Comparison of ENCODE assay signal across 13 mouse cellular contexts in genomic region chr2:93286321-93286720, GRCm38 (mm10). TPM values are rescaled to one million over a fixed set of nuclear protein-coding genes. Genes with fewer than 3 reads are reported as not detected.
DNase-seq lines count a peak whose midpoint lies in the region; ATAC-seq and TF ChIP-seq lines count a peak whose summit lies in the region.
"Had no signal": no experiment of that assay in that cellular context is flagged by ENCODE, and none has a peak within 500 bp of the region (broad histone marks: within the 10 kb centered on the region; RNA-seq: fewer than 3 reads in every experiment).

No protein-coding gene starts in this region.

- no peak for TF ChIP-seq EP300 in lung, postnatal 0 days (IDR thresholded peaks at IDR 0.05)

- H3K9ac ChIP-seq in kidney, embryonic 14.5 days (ENCODE audit: low read depth, low read length) = no peak overlapping the region
- H3K9ac ChIP-seq in forebrain, embryonic 14.5 days (ENCODE audit: low read length) = 0 out of 2 replicates have a peak overlapping the region, but pooled peaks have one; percentile 25
- peak overlapping the region; percentile 10; the same call in 1 of the 2 replicates for H3K9ac ChIP-seq in intestine, embryonic 16.5 days (ENCODE audit: low read depth, low read length)
- H3K9ac ChIP-seq in neural tube, embryonic 14.5 days (replicated peaks; ENCODE audit: low read depth, low read length) = peak overlapping the region; percentile 34; the same call in 1 of the 2 replicates
- H3K9ac ChIP-seq in lung, postnatal 0 days (replicated peaks; ENCODE audit: low read depth) = no peak overlapping the region
- H3K9ac ChIP-seq: liver, embryonic 15.5 days had no signal

- peak overlapping the region; percentile 53; the same call in 1 of the 2 replicates for H3K27ac ChIP-seq in kidney, embryonic 14.5 days (ENCODE audit: low read depth, low read length)
- H3K27ac ChIP-seq in forebrain, embryonic 14.5 days (ENCODE audit: low read depth, low read length) = peak overlapping the region; percentile 89
- H3K27ac ChIP-seq in intestine, embryonic 16.5 days (ENCODE audit: low read length) = no peak overlapping the region
- H3K27ac ChIP-seq in neural tube, embryonic 14.5 days (ENCODE audit: low read depth, low read length) = peak overlapping the region; percentile 88
- H3K27ac ChIP-seq in lung, postnatal 0 days (ENCODE audit: low read length) = no peak overlapping the region
- H3K27ac ChIP-seq: gastrocnemius, adult 2 months; liver, embryonic 15.5 days had no signal

- H3K9me3 ChIP-seq in kidney, embryonic 14.5 days (ENCODE audit: control insufficient read depth, low read length) = no peaks in the 10 kb centered on the region
- H3K9me3 ChIP-seq in forebrain, embryonic 14.5 days (replicated peaks; ENCODE audit: control insufficient read depth, low read length) = no peaks in the 10 kb centered on the region
- no peaks in the 10 kb centered on the region for H3K9me3 ChIP-seq in intestine, embryonic 16.5 days (ENCODE audit: control insufficient read depth, low read length)
- no peaks in the 10 kb centered on the region for H3K9me3 ChIP-seq in neural tube, embryonic 14.5 days (ENCODE audit: control insufficient read depth, low read length)
- H3K9me3 ChIP-seq in lung, postnatal 0 days (ENCODE audit: low read length) = no peaks in the 10 kb centered on the region
- H3K9me3 ChIP-seq: liver, embryonic 15.5 days had no signal

- 61% methylated on average over 2 of the region's 2 CpGs for WGBS in kidney, embryonic 14.5 days
- 31% methylated on average over 2 of the region's 2 CpGs for WGBS in forebrain, embryonic 14.5 days
- WGBS in intestine, embryonic 16.5 days = 50% methylated on average over 2 of the region's 2 CpGs
- 50% methylated on average over 1 of the region's 2 CpGs for WGBS in neural tube, embryonic 14.5 days
- 70% methylated on average over 1 of the region's 2 CpGs for WGBS in lung, postnatal 0 days

- no peak for TF ChIP-seq CTCF in lung, postnatal 0 days (IDR thresholded peaks at IDR 0.05)

- H3K27me3 ChIP-seq in kidney, embryonic 14.5 days (ENCODE audit: control insufficient read depth, insufficient read depth, low read length) = no peaks in the 10 kb centered on the region
- H3K27me3 ChIP-seq in forebrain, embryonic 14.5 days (replicated peaks; ENCODE audit: control insufficient read depth, insufficient read depth, low read length) = no peaks in the 10 kb centered on the region
- H3K27me3 ChIP-seq in intestine, embryonic 16.5 days (replicated peaks; ENCODE audit: control insufficient read depth, insufficient read depth, low read length) = no peaks in the 10 kb centered on the region
- no peaks in the 10 kb centered on the region for H3K27me3 ChIP-seq in neural tube, embryonic 14.5 days (ENCODE audit: control insufficient read depth, insufficient read depth, low read length)
- H3K27me3 ChIP-seq in lung, postnatal 0 days (replicated peaks; ENCODE audit: insufficient read depth, low read length) = no peaks in the 10 kb centered on the region
- H3K27me3 ChIP-seq: liver, embryonic 15.5 days had no signal

- no peak overlapping the region for H3K4me2 ChIP-seq in kidney, embryonic 14.5 days (replicated peaks; ENCODE audit: low read depth, low read length)
- no peak overlapping the region for H3K4me2 ChIP-seq in forebrain, embryonic 14.5 days (ENCODE audit: low read length)
- H3K4me2 ChIP-seq in intestine, embryonic 16.5 days (ENCODE audit: low read depth, low read length) = no peak overlapping the region
- H3K4me2 ChIP-seq in neural tube, embryonic 14.5 days (ENCODE audit: low read depth, low read length) = no peak overlapping the region
- no peak overlapping the region for H3K4me2 ChIP-seq in lung, postnatal 0 days (replicated peaks; ENCODE audit: low read depth, low read length)
- H3K4me2 ChIP-seq: liver, embryonic 15.5 days had no signal

- no peak overlapping the region for H3K4me3 ChIP-seq in kidney, embryonic 14.5 days (ENCODE audit: low read length)
- H3K4me3 ChIP-seq in forebrain, embryonic 14.5 days (ENCODE audit: low read depth, low read length) = no peak overlapping the region
- no peak overlapping the region for H3K4me3 ChIP-seq in intestine, embryonic 16.5 days (ENCODE audit: low read length)
- no peak overlapping the region for H3K4me3 ChIP-seq in neural tube, embryonic 14.5 days (ENCODE audit: low read depth, low read length)
- H3K4me3 ChIP-seq in lung, postnatal 0 days (ENCODE audit: low read depth, low read length) = no peak overlapping the region
- H3K4me3 ChIP-seq: gastrocnemius, adult 2 months; liver, embryonic 15.5 days had no signal

- H3K36me3 ChIP-seq in kidney, embryonic 14.5 days (ENCODE audit: control insufficient read depth, insufficient read depth, low read length) = no peaks in the 10 kb centered on the region
- H3K36me3 ChIP-seq in forebrain, embryonic 14.5 days (ENCODE audit: control insufficient read depth, insufficient read depth, low read length) = no peaks in the 10 kb centered on the region
- H3K36me3 ChIP-seq in intestine, embryonic 16.5 days (ENCODE audit: control insufficient read depth, insufficient read depth, low read length) = no peaks in the 10 kb centered on the region
- H3K36me3 ChIP-seq in neural tube, embryonic 14.5 days (ENCODE audit: control insufficient read depth, insufficient read depth, low read length) = no peaks in the 10 kb centered on the region
- H3K36me3 ChIP-seq in lung, postnatal 0 days (ENCODE audit: insufficient read depth, low read length) = no peaks in the 10 kb centered on the region
- H3K36me3 ChIP-seq: liver, embryonic 15.5 days had no signal

- H3K4me1 ChIP-seq in kidney, embryonic 14.5 days (ENCODE audit: control insufficient read depth, insufficient read depth, low read length) = peaks cover 72% of the 10 kb centered on the region
- peaks cover 57% of the 10 kb centered on the region for H3K4me1 ChIP-seq in forebrain, embryonic 14.5 days (ENCODE audit: control insufficient read depth, insufficient read depth, low read length)
- peaks cover 63% of the 10 kb centered on the region for H3K4me1 ChIP-seq in intestine, embryonic 16.5 days (ENCODE audit: control insufficient read depth, insufficient read depth, low read length)
- H3K4me1 ChIP-seq in neural tube, embryonic 14.5 days (ENCODE audit: control insufficient read depth, insufficient read depth, low read length) = peaks cover 59% of the 10 kb centered on the region
- H3K4me1 ChIP-seq in lung, postnatal 0 days (ENCODE audit: insufficient read depth, low read depth, low read length) = no peaks in the 10 kb centered on the region
- H3K4me1 ChIP-seq: liver, embryonic 15.5 days had no signal

- DNase-seq in kidney, adult 8-10 months = no peak
- peak; percentile 47 for DNase-seq in forebrain, embryonic 14.5 days (ENCODE audit: low spot score)
- no peak for DNase-seq in thymus, postnatal 10 days (ENCODE audit: low spot score in 2 of 2)
- no peak for DNase-seq in cerebellum, postnatal 25 days
- no peak for DNase-seq in lung, postnatal 0 days (ENCODE audit: low spot score)
- DNase-seq: adrenal gland, adult 8-10 months; gastrocnemius, adult 2 months; kidney, postnatal 4 days; thymus, adult 2 months had no signal

- ATAC-seq in kidney, embryonic 14.5 days (ENCODE audit: low FRiP score, low TSS enrichment) = no peak
- peak; percentile 7; the same call in 1 of the 2 replicates for ATAC-seq in forebrain, embryonic 14.5 days
- no peak for ATAC-seq in intestine, embryonic 16.5 days
- peak; percentile 9; the same call in 1 of the 2 replicates for ATAC-seq in neural tube, embryonic 14.5 days (ENCODE audit: low read depth)
- ATAC-seq in lung, postnatal 0 days = no peak

RNA-seq across cellular contexts. Expression of gene Tspan18, which starts 48.0 kb away (rescaled TPM):
- polyA plus RNA-seq in kidney, embryonic 14.5 days (2014; fragmentation: Nextera tagmentation; extraction: Ambion mirVana) = 40.8 and 49.2 TPM in 2 replicates
- 15.6 and 17.3 TPM in 2 replicates for polyA plus RNA-seq in forebrain, embryonic 14.5 days (2014; fragmentation: Nextera tagmentation; extraction: Ambion mirVana)
- polyA plus RNA-seq in intestine, embryonic 16.5 days (2015; fragmentation: Nextera tagmentation; extraction: Ambion mirVana) = 19.5 and 19.6 TPM in 2 replicates
- polyA plus RNA-seq in neural tube, embryonic 14.5 days (2014; fragmentation: Nextera tagmentation; extraction: Ambion mirVana) = 30.2 and 34.7 TPM in 2 replicates
- 36.4 and 39.9 TPM in 2 replicates for polyA plus RNA-seq in lung, postnatal 0 days (2015; fragmentation: Nextera tagmentation; extraction: Ambion mirVana)

Comparison
In these comparisons a context has a peak if more than half of its experiments do, and no peak if none do; other contexts are left out.
1. ATAC-seq: peak in forebrain, embryonic 14.5 days (single experiment) and neural tube, embryonic 14.5 days (single experiment); none in kidney, embryonic 14.5 days (single experiment), intestine, embryonic 16.5 days (single experiment) and lung, postnatal 0 days (single experiment).
2. H3K27ac ChIP-seq: peak in kidney, embryonic 14.5 days (single experiment), forebrain, embryonic 14.5 days (single experiment) and neural tube, embryonic 14.5 days (single experiment); none in intestine, embryonic 16.5 days (single experiment) and lung, postnatal 0 days (single experiment).
3. H3K9ac ChIP-seq: peak in forebrain, embryonic 14.5 days (single experiment), intestine, embryonic 16.5 days (single experiment) and neural tube, embryonic 14.5 days (single experiment); none in kidney, embryonic 14.5 days (single experiment) and lung, postnatal 0 days (single experiment).